Mouse (Mus musculus): ENCODE measurements around the gene Nppc. TPM values are rescaled to one million over a fixed set of nuclear protein-coding genes. Genes with fewer than 3 reads are reported as not detected.

Gene Nppc
- polyA plus RNA-seq (2014; fragmentation: Nextera tagmentation; extraction: Ambion mirVana) = 13.4 and 18.4 TPM in 2 replicates

- H3K9ac ChIP-seq (replicated peaks; ENCODE audit: low read depth, low read length) = peak within 1 kb of the TSS; percentile 59
- 0 out of 2 replicates have a peak, but pooled peaks cover 3% of the 10 kb centered on the region for H3K4me1 ChIP-seq (ENCODE audit: control insufficient read depth, insufficient read depth, low read length)
- no peaks in the 10 kb centered on the region for H3K9me3 ChIP-seq (ENCODE audit: control insufficient read depth, low read length)
- 4% methylated on average over 59 of the region's 59 CpGs for WGBS
- ATAC-seq (ENCODE audit: low read depth) = peak; percentile 95
- H3K36me3 ChIP-seq (ENCODE audit: control insufficient read depth, insufficient read depth, low read length) = no peaks in the 10 kb centered on the region
- 0 out of 2 replicates have a peak within 1 kb of the TSS, but pooled peaks have one; percentile 1 for H3K27ac ChIP-seq (ENCODE audit: low read depth, low read length)
- H3K4me2 ChIP-seq (ENCODE audit: low read depth, low read length) = peak within 1 kb of the TSS; percentile 68
- peak within 1 kb of the TSS; percentile 42 for H3K4me3 ChIP-seq (ENCODE audit: low read depth, low read length)
- peaks cover 5% of the 10 kb centered on the region for H3K27me3 ChIP-seq (ENCODE audit: control insufficient read depth, insufficient read depth, low read length)
Observed at GRCm38 (mm10) chr1:86670279-86671038, at the start of gene Nppc. Nppc (minus strand) TSS chr1:86670571.

DNA sequence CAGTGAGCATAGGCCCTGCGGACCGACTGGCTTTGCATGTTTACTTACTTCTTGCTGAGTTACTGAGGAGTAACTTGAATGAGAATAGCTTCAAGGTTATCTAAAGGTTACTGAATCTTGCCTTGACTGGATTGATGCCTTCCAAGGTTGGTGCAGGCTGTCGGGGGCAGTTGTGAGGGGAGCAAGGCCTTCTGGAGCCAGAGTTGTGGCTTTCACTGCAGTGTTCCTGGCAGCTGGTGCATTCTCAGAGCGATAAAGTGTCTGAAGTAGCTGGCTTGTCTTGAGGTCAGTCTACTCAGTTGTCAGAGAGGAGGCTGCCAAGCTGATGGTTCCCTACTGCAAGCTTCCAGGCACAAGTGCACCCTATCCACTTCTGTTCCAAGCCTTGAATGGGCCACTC, 49.0 kb upstream of the Nppc start:
- H3K27me3 ChIP-seq (ENCODE audit: control insufficient read depth, insufficient read depth, low read length) = no peaks in the 10 kb centered on the region
- no peaks in the 10 kb centered on the region for H3K36me3 ChIP-seq (ENCODE audit: control insufficient read depth, insufficient read depth, low read length)
- H3K4me3 ChIP-seq (ENCODE audit: low read depth, low read length) = no peak overlapping the region
- H3K4me1 ChIP-seq (ENCODE audit: control insufficient read depth, insufficient read depth, low read length) = no peaks in the 10 kb centered on the region
- WGBS = 95% methylated on average over 4 of the region's 4 CpGs
- no peak overlapping the region for H3K4me2 ChIP-seq (ENCODE audit: low read depth, low read length)
- H3K9me3 ChIP-seq (ENCODE audit: control insufficient read depth, low read length) = no peaks in the 10 kb centered on the region
- no peak overlapping the region for H3K9ac ChIP-seq (replicated peaks; ENCODE audit: low read depth, low read length)
- H3K27ac ChIP-seq (ENCODE audit: low read depth, low read length) = no peak overlapping the region
- ATAC-seq (ENCODE audit: low read depth) = no peak

- no peaks in the 10 kb centered on the region for H3K9me3 ChIP-seq (ENCODE audit: control insufficient read depth, low read length)
- ATAC-seq (ENCODE audit: low read depth) = no peak
- no peaks in the 10 kb centered on the region for H3K36me3 ChIP-seq (ENCODE audit: control insufficient read depth, insufficient read depth, low read length)
- no peak overlapping the region for H3K4me2 ChIP-seq (ENCODE audit: low read depth, low read length)
- H3K27me3 ChIP-seq (ENCODE audit: control insufficient read depth, insufficient read depth, low read length) = no peaks in the 10 kb centered on the region
- no peak overlapping the region for H3K4me3 ChIP-seq (ENCODE audit: low read depth, low read length)
- no peak overlapping the region for H3K9ac ChIP-seq (replicated peaks; ENCODE audit: low read depth, low read length)
- H3K27ac ChIP-seq (ENCODE audit: low read depth, low read length) = no peak overlapping the region
- 90% methylated on average over 1 of the region's 1 CpGs for WGBS
- no peaks in the 10 kb centered on the region for H3K4me1 ChIP-seq (ENCODE audit: control insufficient read depth, insufficient read depth, low read length)
Observed at GRCm38 (mm10) chr1:86718190-86718589, 47.8 kb upstream of the Nppc start.

DNA sequence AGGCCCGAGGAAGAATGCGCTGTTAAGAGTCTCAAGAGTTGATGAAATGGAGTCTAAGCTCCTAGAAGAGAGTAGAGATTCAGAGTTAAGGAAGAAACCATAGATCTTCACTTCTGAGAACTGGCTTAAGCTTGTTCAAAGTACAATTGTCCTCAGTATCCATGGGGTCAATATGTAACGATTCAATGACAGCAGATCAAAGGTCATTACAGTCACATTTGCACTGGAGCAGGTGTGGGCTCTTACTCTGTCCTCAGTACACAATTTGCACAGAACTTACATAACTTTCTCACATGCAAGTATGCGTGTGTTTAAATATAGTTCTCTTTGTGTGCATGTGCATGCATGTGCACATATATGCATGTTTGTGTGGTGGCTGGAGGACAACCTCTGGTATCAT, 42.7 kb upstream of the Nppc start:
- no peak overlapping the region for H3K4me3 ChIP-seq (ENCODE audit: low read depth, low read length)
- no peak for ATAC-seq (ENCODE audit: low read depth)
- WGBS = 99% methylated on average over 4 of the region's 4 CpGs
- H3K27me3 ChIP-seq (ENCODE audit: control insufficient read depth, insufficient read depth, low read length) = no peaks in the 10 kb centered on the region
- H3K4me1 ChIP-seq (ENCODE audit: control insufficient read depth, insufficient read depth, low read length) = no peaks in the 10 kb centered on the region
- H3K9me3 ChIP-seq (ENCODE audit: control insufficient read depth, low read length) = no peaks in the 10 kb centered on the region
- no peaks in the 10 kb centered on the region for H3K36me3 ChIP-seq (ENCODE audit: control insufficient read depth, insufficient read depth, low read length)
- no peak overlapping the region for H3K4me2 ChIP-seq (ENCODE audit: low read depth, low read length)
- H3K27ac ChIP-seq (ENCODE audit: low read depth, low read length) = no peak overlapping the region
- no peak overlapping the region for H3K9ac ChIP-seq (replicated peaks; ENCODE audit: low read depth, low read length)

- H3K27me3 ChIP-seq (ENCODE audit: control insufficient read depth, insufficient read depth, low read length) = no peaks in the 10 kb centered on the region
- no peak overlapping the region for H3K27ac ChIP-seq (ENCODE audit: low read depth, low read length)
- no peak overlapping the region for H3K4me3 ChIP-seq (ENCODE audit: low read depth, low read length)
- H3K36me3 ChIP-seq (ENCODE audit: control insufficient read depth, insufficient read depth, low read length) = no peaks in the 10 kb centered on the region
- no peak for ATAC-seq (ENCODE audit: low read depth)
- H3K4me1 ChIP-seq (ENCODE audit: control insufficient read depth, insufficient read depth, low read length) = no peaks in the 10 kb centered on the region
- WGBS = 94% methylated on average over 2 of the region's 2 CpGs
- H3K9ac ChIP-seq (replicated peaks; ENCODE audit: low read depth, low read length) = no peak overlapping the region
- no peak overlapping the region for H3K4me2 ChIP-seq (ENCODE audit: low read depth, low read length)
- no peaks in the 10 kb centered on the region for H3K9me3 ChIP-seq (ENCODE audit: control insufficient read depth, low read length)
Observed at GRCm38 (mm10) chr1:86712045-86712444, 41.7 kb upstream of the Nppc start.

- no peak overlapping the region for H3K9ac ChIP-seq (replicated peaks; ENCODE audit: low read depth, low read length)
- H3K4me1 ChIP-seq (ENCODE audit: control insufficient read depth, insufficient read depth, low read length) = peaks cover 8% of the 10 kb centered on the region; the same call in 1 of the 2 replicates
- H3K4me2 ChIP-seq (ENCODE audit: low read depth, low read length) = no peak overlapping the region
- no peaks in the 10 kb centered on the region for H3K27me3 ChIP-seq (ENCODE audit: control insufficient read depth, insufficient read depth, low read length)
- H3K27ac ChIP-seq (ENCODE audit: low read depth, low read length) = no peak overlapping the region
- H3K36me3 ChIP-seq (ENCODE audit: control insufficient read depth, insufficient read depth, low read length) = no peaks in the 10 kb centered on the region
- 68% methylated on average over 4 of the region's 4 CpGs for WGBS
- no peak overlapping the region for H3K4me3 ChIP-seq (ENCODE audit: low read depth, low read length)
- H3K9me3 ChIP-seq (ENCODE audit: control insufficient read depth, low read length) = no peaks in the 10 kb centered on the region
- no peak for ATAC-seq (ENCODE audit: low read depth)
Observed at GRCm38 (mm10) chr1:86709546-86709945, 39.2 kb upstream of the Nppc start.

DNA sequence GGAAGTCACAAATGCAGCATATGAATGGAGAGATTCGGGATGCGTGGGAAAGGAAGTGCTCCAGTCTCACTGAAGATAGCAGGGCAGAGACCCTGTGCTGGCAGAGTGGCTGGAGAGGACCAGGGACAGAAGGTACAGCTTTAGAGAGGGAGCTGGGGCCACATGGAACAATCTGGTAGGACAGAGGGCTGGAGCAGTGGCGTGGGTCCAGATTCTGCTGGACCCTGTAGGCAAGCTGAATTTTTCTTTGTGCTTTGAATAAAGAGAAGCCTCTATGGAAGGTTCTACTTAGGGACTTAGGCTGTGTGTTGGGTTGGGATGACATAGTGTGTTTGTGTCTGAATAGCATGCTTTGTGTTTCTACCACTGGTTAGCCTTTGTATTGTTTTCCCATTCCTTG, 35.1 kb upstream of the Nppc start:
- no peaks in the 10 kb centered on the region for H3K27me3 ChIP-seq (ENCODE audit: control insufficient read depth, insufficient read depth, low read length)
- H3K4me1 ChIP-seq (ENCODE audit: control insufficient read depth, insufficient read depth, low read length) = peaks cover 8% of the 10 kb centered on the region; the same call in 1 of the 2 replicates
- H3K9ac ChIP-seq (replicated peaks; ENCODE audit: low read depth, low read length) = no peak overlapping the region
- no peak for ATAC-seq (ENCODE audit: low read depth)
- 86% methylated on average over 3 of the region's 3 CpGs for WGBS
- H3K4me2 ChIP-seq (ENCODE audit: low read depth, low read length) = no peak overlapping the region
- no peaks in the 10 kb centered on the region for H3K9me3 ChIP-seq (ENCODE audit: control insufficient read depth, low read length)
- H3K27ac ChIP-seq (ENCODE audit: low read depth, low read length) = no peak overlapping the region
- H3K36me3 ChIP-seq (ENCODE audit: control insufficient read depth, insufficient read depth, low read length) = no peaks in the 10 kb centered on the region
- H3K4me3 ChIP-seq (ENCODE audit: low read depth, low read length) = no peak overlapping the region

- peak overlapping the region; percentile 63 for H3K4me2 ChIP-seq (ENCODE audit: low read depth, low read length)
- ATAC-seq (ENCODE audit: low read depth) = no peak
- H3K9me3 ChIP-seq (ENCODE audit: control insufficient read depth, low read length) = no peaks in the 10 kb centered on the region
- peak overlapping the region; percentile 92 for H3K9ac ChIP-seq (replicated peaks; ENCODE audit: low read depth, low read length)
- H3K27me3 ChIP-seq (ENCODE audit: control insufficient read depth, insufficient read depth, low read length) = no peaks in the 10 kb centered on the region
- H3K4me3 ChIP-seq (ENCODE audit: low read depth, low read length) = peak overlapping the region; percentile 99
- H3K4me1 ChIP-seq (ENCODE audit: control insufficient read depth, insufficient read depth, low read length) = peaks cover 8% of the 10 kb centered on the region; the same call in 1 of the 2 replicates
- no peaks in the 10 kb centered on the region for H3K36me3 ChIP-seq (ENCODE audit: control insufficient read depth, insufficient read depth, low read length)
- peak overlapping the region; percentile 87 for H3K27ac ChIP-seq (ENCODE audit: low read depth, low read length)
- WGBS = under 1% methylated on average over 27 of the region's 27 CpGs
Observed at GRCm38 (mm10) chr1:86703965-86704326, 33.6 kb upstream of the Nppc start.

DNA sequence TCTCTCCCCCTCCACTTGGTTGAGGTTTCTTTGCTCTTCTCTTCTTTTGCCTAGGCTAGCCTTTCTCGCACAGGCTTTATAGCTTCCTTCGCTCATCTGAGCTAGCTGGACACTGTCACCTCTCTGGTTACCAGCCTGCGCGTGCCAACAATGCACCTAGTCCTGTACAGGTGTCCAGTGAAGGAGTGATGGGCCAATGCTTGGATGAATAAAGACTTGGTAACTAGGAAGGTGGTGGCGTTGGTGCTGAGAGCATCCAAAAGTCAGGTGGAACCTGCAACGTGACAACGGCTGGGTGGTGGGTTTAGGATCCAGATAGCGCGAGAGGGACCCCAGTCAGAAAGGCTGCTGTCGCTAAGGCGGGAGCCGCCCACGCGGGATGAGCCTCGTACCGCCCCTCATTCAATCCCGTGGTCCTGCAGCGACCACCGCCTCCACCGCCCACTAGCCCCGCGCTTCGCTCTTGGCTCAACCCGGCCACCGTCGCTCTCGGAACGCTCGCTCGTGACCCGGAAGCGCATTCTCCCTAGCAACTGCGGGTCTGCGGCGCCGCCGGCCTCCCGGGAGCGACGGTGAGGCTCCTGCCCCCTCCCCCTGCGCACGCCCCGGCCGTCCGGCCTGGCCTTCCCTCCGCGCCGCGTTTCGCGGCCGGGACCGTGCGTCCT, 33.1 kb upstream of the Nppc start, which contains the start of gene Dis3l2:
Gene Dis3l2 (plus strand): TSS at position 509 of the 665 bp plus-strand sequence.
- no peaks in the 10 kb centered on the region for H3K36me3 ChIP-seq (ENCODE audit: control insufficient read depth, insufficient read depth, low read length)
- peak within 1 kb of the TSS; percentile 87 for H3K27ac ChIP-seq (ENCODE audit: low read depth, low read length)
- peak; percentile 96 for ATAC-seq (ENCODE audit: low read depth)
- H3K9me3 ChIP-seq (ENCODE audit: control insufficient read depth, low read length) = no peaks in the 10 kb centered on the region
- peak within 1 kb of the TSS; percentile 99 for H3K4me3 ChIP-seq (ENCODE audit: low read depth, low read length)
- H3K4me1 ChIP-seq (ENCODE audit: control insufficient read depth, insufficient read depth, low read length) = peaks cover 8% of the 10 kb centered on the region; the same call in 1 of the 2 replicates
- H3K4me2 ChIP-seq (ENCODE audit: low read depth, low read length) = peak within 1 kb of the TSS; percentile 63
- H3K9ac ChIP-seq (replicated peaks; ENCODE audit: low read depth, low read length) = peak within 1 kb of the TSS; percentile 92
- no peaks in the 10 kb centered on the region for H3K27me3 ChIP-seq (ENCODE audit: control insufficient read depth, insufficient read depth, low read length)
- WGBS = 3% methylated on average over 50 of the region's 54 CpGs
